Mouse (Mus musculus) urinary bladder, postnatal 14 days (tissue): Measurements from ENCODE around the gene Clcn2.

Source experiments
- DNase-seq: peaks from one replicate; pipeline ENCODE4 v3.0.0; 2021; ENCODE audit warnings: low spot score

Gene Clcn2

DNA sequence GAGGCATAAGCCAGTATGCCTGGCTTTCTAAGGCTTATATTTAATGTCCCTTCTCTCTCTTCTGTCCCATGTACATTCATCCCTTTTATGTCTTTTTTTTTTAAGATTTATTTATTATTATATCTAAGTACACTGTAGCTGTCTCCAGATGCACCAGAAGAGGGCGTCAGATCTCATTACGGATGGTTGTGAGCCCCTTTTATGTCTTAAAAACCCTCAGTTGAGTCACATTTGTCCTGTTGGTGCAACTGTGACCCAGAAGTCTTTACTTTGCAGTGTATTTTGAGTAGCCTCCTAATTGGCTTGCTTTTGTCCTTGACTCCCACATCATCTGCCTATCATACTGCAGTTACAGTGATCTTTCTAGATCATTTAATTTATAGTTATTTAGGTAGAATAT lies 64.2 kb downstream of the Clcn2 start:
- DNase-seq, result no peak
